Mouse (Mus musculus) myocyte (in vitro differentiated cells): Measurements from ENCODE around the gene Tax1bp1. TPM values are rescaled to one million over a fixed set of nuclear protein-coding genes. Genes with fewer than 3 reads are reported as not detected.
A peak's percentile ranks its signal among the peaks of the same experiment; 100 is the strongest.

Experiments used
- H3K27me3 ChIP-seq: one replicate; pipeline ENCODE4 v1.6.1; 2011; ENCODE audit not compliant: control insufficient read depth, insufficient read depth, insufficient read length
- H3K36me3 ChIP-seq: one replicate; pipeline ENCODE4 v1.6.1; 2011; ENCODE audit not compliant: control insufficient read depth, insufficient read depth
- H3K4me2 ChIP-seq: one replicate; pipeline ENCODE4 v1.6.1; 2011; ENCODE audit warnings: low read depth, control low read depth
- H3K4me3 ChIP-seq: one replicate; pipeline ENCODE4 v1.5.1; 2011; ENCODE audit warnings: mild to moderate bottlenecking, control low read depth, moderate library complexity
- H3K79me2 ChIP-seq: one replicate; pipeline ENCODE4 v1.6.1; 2011; ENCODE audit not compliant: control insufficient read depth, insufficient read depth
- H3ac ChIP-seq: one replicate; pipeline ENCODE4 v1.6.1; 2011; ENCODE audit not compliant: control insufficient read depth, insufficient read length
- CEBPB ChIP-seq: IDR thresholded peaks from 2 replicates; pipeline ENCODE4 v1.6.1; 2011; ENCODE audit warnings: mild to moderate bottlenecking, moderate library complexity; ENCODE audit not compliant: poor library complexity, insufficient read depth, severe bottlenecking
- E2F4 ChIP-seq: IDR thresholded peaks from one replicate; pipeline ENCODE4 v1.6.1; 2011; ENCODE audit warnings: mild to moderate bottlenecking, control low read depth, moderate library complexity; ENCODE audit not compliant: insufficient read depth
- MAX ChIP-seq: IDR thresholded peaks from one replicate; pipeline ENCODE4 v1.6.1; 2011; ENCODE audit warnings: low read depth, mild to moderate bottlenecking, control low read depth
- MYOD1 ChIP-seq, 3 experiments: IDR thresholded peaks; one replicate each; pipeline ENCODE4 v1.6.1; 2011; ENCODE audit warnings: control low read depth in 2 of 3, low read depth in 2 of 3, mild to moderate bottlenecking in 2 of 3, moderate library complexity in 1 of 3; ENCODE audit not compliant: insufficient read length in 2 of 3, control insufficient read depth in 1 of 3
- MYOG ChIP-seq, 3 experiments: IDR thresholded peaks; one replicate each; pipeline ENCODE4 v1.6.1; 2011; ENCODE audit warnings: control low read depth in 2 of 3, low read depth in 2 of 3, mild to moderate bottlenecking in 2 of 3; ENCODE audit not compliant: insufficient read length in 2 of 3, control insufficient read depth in 1 of 3, insufficient read depth in 1 of 3
- POLR2A ChIP-seq: IDR thresholded peaks from one replicate; pipeline ENCODE4 v1.6.1; 2011; ENCODE audit warnings: low read depth, mild to moderate bottlenecking, control low read depth, moderate library complexity; ENCODE audit not compliant: insufficient read length
- POLR2AphosphoS2 ChIP-seq: IDR thresholded peaks from one replicate; pipeline ENCODE4 v1.6.1; 2011; ENCODE audit warnings: low read depth, control low read depth; ENCODE audit not compliant: insufficient read length
- REST ChIP-seq: IDR thresholded peaks from one replicate; pipeline ENCODE4 v1.6.1; 2011; ENCODE audit warnings: mild to moderate bottlenecking, control low read depth, moderate library complexity; ENCODE audit not compliant: insufficient read depth, insufficient read length
- SRF ChIP-seq: IDR thresholded peaks from one replicate; pipeline ENCODE4 v1.6.1; 2011; ENCODE audit warnings: low read depth; ENCODE audit not compliant: control insufficient read depth, insufficient read length
- TCF12 ChIP-seq: IDR thresholded peaks from one replicate; pipeline ENCODE4 v1.6.1; 2011; ENCODE audit warnings: mild to moderate bottlenecking, control low read depth; ENCODE audit not compliant: poor library complexity, insufficient read depth, severe bottlenecking
- TCF3 ChIP-seq: IDR thresholded peaks from one replicate; pipeline ENCODE4 v1.6.1; 2011; ENCODE audit warnings: low read depth, control low read depth; ENCODE audit not compliant: insufficient read length
- USF1 ChIP-seq: IDR thresholded peaks from one replicate; pipeline ENCODE4 v1.6.1; 2011; ENCODE audit warnings: low read depth, mild to moderate bottlenecking, control low read depth, moderate library complexity
- polyA plus RNA-seq: library from polyadenylated mRNA; unstranded; fragments of >200 nt; fragmentation: generic; extraction: Trizol; gene quantifications from one replicate; pipeline ENCODE4 v1.2.1, GENCODE M21; 2012; ENCODE audit warnings: missing spikeins

The Tax1bp1 gene
- polyA plus RNA-seq, 1 experiment = 25.1 TPM

- no peaks in the 10 kb centered on the region for H3K27me3 ChIP-seq
- TF ChIP-seq TCF12 = no peak
- no peak for TF ChIP-seq SRF
- TF ChIP-seq MYOG (IDR thresholded peaks at IDR 0.05; ENCODE audit: control insufficient read depth in 1 of 3, insufficient read depth in 1 of 3, insufficient read length in 2 of 3, low read depth in 2 of 3) = no peak
- TF ChIP-seq POLR2AphosphoS2 = no peak
- TF ChIP-seq POLR2A = no peak
- no peak for TF ChIP-seq MAX
- TF ChIP-seq TCF3 = no peak
- no peaks in the 10 kb centered on the region for H3K36me3 ChIP-seq
- H3ac ChIP-seq = no peak overlapping the region
- H3K4me2 ChIP-seq = no peak overlapping the region
- no peaks in the 10 kb centered on the region for H3K79me2 ChIP-seq
- H3K4me3 ChIP-seq = no peak overlapping the region
These were observed 81.7 kb downstream of the Tax1bp1 start for GRCm38 (mm10) chr6:52795029-52795841.

DNA sequence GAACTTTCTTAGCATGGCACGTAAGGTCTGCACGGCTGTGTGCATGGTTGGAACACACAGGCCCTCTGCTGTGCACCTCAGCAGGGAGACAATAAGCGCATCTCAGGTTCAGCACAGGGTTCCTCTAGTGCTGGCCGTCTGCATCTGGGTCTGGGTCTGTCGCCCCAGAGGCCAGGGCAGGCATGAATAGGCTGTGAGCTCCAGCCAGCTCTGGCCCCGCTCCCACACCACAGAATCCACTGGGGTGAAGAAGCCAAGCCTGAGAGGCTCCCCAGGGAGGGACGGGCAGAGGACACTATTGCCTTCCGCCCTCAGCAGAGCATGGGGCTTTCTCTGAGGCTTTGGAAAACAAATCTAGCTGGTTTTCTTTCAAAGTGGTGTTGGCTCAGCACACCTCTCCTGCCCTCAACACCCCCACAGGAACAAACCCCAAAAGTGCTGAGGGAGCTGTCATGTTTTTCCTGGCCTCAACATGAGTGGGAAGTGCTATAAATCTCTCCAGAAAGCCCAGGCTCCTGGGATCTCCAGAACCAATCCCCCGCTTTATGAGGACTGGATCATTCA, 82.6 kb downstream of the Tax1bp1 start:
- no peak for TF ChIP-seq TCF12
- no peak for TF ChIP-seq POLR2AphosphoS2
- no peak for TF ChIP-seq SRF
- TF ChIP-seq MYOG (IDR thresholded peaks at IDR 0.05; ENCODE audit: control insufficient read depth in 1 of 3, insufficient read depth in 1 of 3, insufficient read length in 2 of 3, low read depth in 2 of 3) = no peak
- no peak for TF ChIP-seq POLR2A
- TF ChIP-seq MAX = no peak
- no peak for TF ChIP-seq USF1
- no peak for TF ChIP-seq CEBPB
- TF ChIP-seq REST = no peak
- no peak for TF ChIP-seq MYOD1 (IDR thresholded peaks at IDR 0.05; ENCODE audit: control insufficient read depth in 1 of 3, insufficient read length in 2 of 3, low read depth in 2 of 3)
- H3K79me2 ChIP-seq = no peaks in the 10 kb centered on the region
- H3K27me3 ChIP-seq = no peaks in the 10 kb centered on the region
- no peak overlapping the region for H3K4me3 ChIP-seq
- H3K36me3 ChIP-seq = no peaks in the 10 kb centered on the region
- no peak overlapping the region for H3ac ChIP-seq
- H3K4me2 ChIP-seq = no peak overlapping the region

- Histone ChIP-seq H3K36me3 (no peaks in the 10 kb centered on the region), H3K79me2 (no peaks in the 10 kb centered on the region), H3K4me3 (no peak overlapping the region), H3K4me2 (peak overlapping the region; percentile 18), H3K27me3 (no peaks in the 10 kb centered on the region), H3ac (no peak overlapping the region)
- TF ChIP-seq USF1 = no peak
- TF ChIP-seq POLR2A = no peak
- no peak for TF ChIP-seq TCF12
- TF ChIP-seq E2F4 = no peak
- TF ChIP-seq TCF3 = no peak
These were observed 83.2 kb downstream of the Tax1bp1 start for GRCm38 (mm10) chr6:52796691-52797090.

DNA sequence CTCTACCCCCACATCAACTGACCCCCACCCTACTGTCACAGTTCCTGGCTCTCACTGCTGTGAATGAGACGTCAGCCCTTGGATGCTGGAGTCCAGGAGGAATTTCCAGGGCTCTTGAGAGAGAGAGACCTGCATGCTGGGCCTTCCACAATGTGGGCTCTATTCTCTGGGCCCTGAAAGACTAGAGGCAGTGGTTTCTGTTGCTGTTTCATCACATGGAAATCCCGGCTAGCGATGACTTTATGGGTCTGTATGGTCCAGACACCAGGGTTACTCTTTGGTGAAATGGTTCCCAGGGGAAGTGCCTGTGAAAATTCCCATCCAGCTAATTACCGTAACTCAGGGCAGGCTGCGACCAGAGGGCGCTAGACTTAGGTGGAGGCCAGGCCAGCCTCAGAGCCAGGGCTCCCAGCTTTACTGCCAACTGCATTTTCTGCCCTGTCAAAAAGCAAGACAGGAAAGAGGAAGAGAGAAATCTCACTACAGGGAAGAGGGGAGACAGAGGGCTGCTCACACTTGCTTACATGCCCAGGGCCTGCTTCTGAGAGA, 83.8 kb downstream of the Tax1bp1 start:
- H3K79me2 ChIP-seq = no peaks in the 10 kb centered on the region
- H3K27me3 ChIP-seq = no peaks in the 10 kb centered on the region
- H3K36me3 ChIP-seq = no peaks in the 10 kb centered on the region
- no peak overlapping the region for H3K4me3 ChIP-seq
- no peak overlapping the region for H3ac ChIP-seq
- H3K4me2 ChIP-seq = no peak overlapping the region
- TF ChIP-seq E2F4 = no peak
- TF ChIP-seq USF1 = no peak
- no peak for TF ChIP-seq MAX
- TF ChIP-seq POLR2A = no peak
- TF ChIP-seq SRF = no peak
- no peak for TF ChIP-seq CEBPB
- TF ChIP-seq TCF3 = no peak
- TF ChIP-seq MYOG (IDR thresholded peaks at IDR 0.05; ENCODE audit: control insufficient read depth in 1 of 3, insufficient read depth in 1 of 3, insufficient read length in 2 of 3, low read depth in 2 of 3) = no peak
- TF ChIP-seq TCF12 = no peak
- no peak for TF ChIP-seq POLR2AphosphoS2
- TF ChIP-seq REST = no peak
- TF ChIP-seq MYOD1 (IDR thresholded peaks at IDR 0.05; ENCODE audit: control insufficient read depth in 1 of 3, insufficient read length in 2 of 3, low read depth in 2 of 3) = no peak

- Histone ChIP-seq H3ac (no peak overlapping the region), H3K27me3 (no peaks in the 10 kb centered on the region), H3K4me3 (no peak overlapping the region), H3K79me2 (no peaks in the 10 kb centered on the region), H3K36me3 (no peaks in the 10 kb centered on the region), H3K4me2 (no peak overlapping the region)
- TF ChIP-seq CEBPB = no peak
- no peak for TF ChIP-seq MYOG (IDR thresholded peaks at IDR 0.05; ENCODE audit: control insufficient read depth in 1 of 3, insufficient read depth in 1 of 3, insufficient read length in 2 of 3, low read depth in 2 of 3)
- TF ChIP-seq SRF = no peak
- TF ChIP-seq POLR2A = no peak
- TF ChIP-seq POLR2AphosphoS2 = no peak
- TF ChIP-seq E2F4 = no peak
- TF ChIP-seq TCF3 = no peak
- TF ChIP-seq TCF12 = no peak
- no peak for TF ChIP-seq MYOD1 (IDR thresholded peaks at IDR 0.05; ENCODE audit: control insufficient read depth in 1 of 3, insufficient read length in 2 of 3, low read depth in 2 of 3)
- TF ChIP-seq REST = no peak
- TF ChIP-seq USF1 = no peak
- TF ChIP-seq MAX = no peak
These were observed 88.7 kb downstream of the Tax1bp1 start for GRCm38 (mm10) chr6:52802181-52802580.
